Mouse (Mus musculus): Measurements from ENCODE around the gene Nfkb1. TPM values are rescaled to one million over a fixed set of nuclear protein-coding genes. Genes with fewer than 3 reads are reported as not detected.

Nfkb1 gene
- total and polyA plus RNA-seq, 3 experiments, result 271 to 369 (median 346) TPM

GRCm38 (mm10) chr3:135740711-135741110 is 49.4 kb upstream of the Nfkb1 start:
- in situ Hi-C loops (cut with MboI; ENCODE audit: low pct_ligation_motif_present, low pct_unique_long_range_greater_than_20kb, low sequenced_read_pairs) (no loop called here), dilution Hi-C loops (cut with MboI; ENCODE audit: extremely low pct_ligation_motif_present, extremely low pct_unique_long_range_greater_than_20kb, low sequenced_read_pairs) (no loop called here)
- Histone ChIP-seq H3K4me2 (ENCODE audit: insufficient read depth, low read depth, poor library complexity, severe bottlenecking) (no peak overlapping the region), H3K79me2 (replicated peaks; ENCODE audit: control insufficient read depth, extremely low read depth, insufficient read depth, poor library complexity, severe bottlenecking) (no peaks in the 10 kb centered on the region), H3K4me3 (replicated peaks in 1 of 3; ENCODE audit: low read depth in 2 of 3, low read length in 2 of 3, poor library complexity in 1 of 3) (no peak overlapping the region), H3K27me3 (replicated peaks) (peaks cover 10% of the 10 kb centered on the region), H3K9ac (ENCODE audit: insufficient read depth, low read depth) (no peak overlapping the region), H3K9me3 (replicated peaks; ENCODE audit: low read length) (no peaks in the 10 kb centered on the region), H3K4me1 (ENCODE audit: control insufficient read depth in 1 of 2, insufficient read depth in 2 of 2) (0 out of 4 replicates have a peak, but pooled peaks cover 0 to 2% of the 10 kb centered on the region in 2 experiments), H3K27ac (ENCODE audit: insufficient read depth, low read depth) (no peak overlapping the region), H3K36me3 (replicated peaks in 1 of 2; ENCODE audit: control insufficient read depth in 1 of 2, insufficient read depth in 1 of 2, low read length in 1 of 2) (no peaks in the 10 kb centered on the region)
- TF ChIP-seq MYC (IDR thresholded peaks at IDR 0.05; ENCODE audit: low read depth, low read length), result no peak
- no peak for TF ChIP-seq RCOR1 (conservative IDR thresholded peaks at IDR 0.05; ENCODE audit: low read depth, low read length)
- TF ChIP-seq ZC3H11A (IDR thresholded peaks at IDR 0.05; ENCODE audit: low read depth, low read length), result no peak
- no peak for TF ChIP-seq ETS1 (conservative IDR thresholded peaks at IDR 0.05; ENCODE audit: low read depth, low read length)
- no peak for TF ChIP-seq GABPA (IDR thresholded peaks at IDR 0.05; ENCODE audit: insufficient replicate concordance, low read depth, low read length)
- no peak for TF ChIP-seq CHD1 (IDR thresholded peaks at IDR 0.05; ENCODE audit: low read depth, low read length)
- no peak for TF ChIP-seq POLR2A (IDR thresholded peaks at IDR 0.05; ENCODE audit: low read depth, low read length)
- no peak for TF ChIP-seq CTCF (conservative IDR thresholded peaks at IDR 0.05 in 1 of 2, IDR thresholded peaks at IDR 0.05 in 1 of 2; ENCODE audit: low read depth in 2 of 2, low read length in 2 of 2)
- TF ChIP-seq MAFK (IDR thresholded peaks at IDR 0.05; ENCODE audit: insufficient replicate concordance, low read length), result no peak
- no peak for TF ChIP-seq PAX5 (IDR thresholded peaks at IDR 0.05; ENCODE audit: low read length)
- no peak for TF ChIP-seq MAX (IDR thresholded peaks at IDR 0.05; ENCODE audit: low read length)
- TF ChIP-seq MXI1 (IDR thresholded peaks at IDR 0.05; ENCODE audit: low read depth, low read length), result no peak
- no peak for TF ChIP-seq NRF1 (IDR thresholded peaks at IDR 0.05; ENCODE audit: low read depth, low read length)
- TF ChIP-seq IRF4 (IDR thresholded peaks at IDR 0.05; ENCODE audit: low read depth, low read length), result no peak
- no peak for TF ChIP-seq CHD2 (IDR thresholded peaks at IDR 0.05; ENCODE audit: low read length)
- no peak for TF ChIP-seq EP300 (IDR thresholded peaks at IDR 0.05; ENCODE audit: low read length)
- TF ChIP-seq MAZ (IDR thresholded peaks at IDR 0.05; ENCODE audit: low read depth, low read length), result no peak
- no peak for TF ChIP-seq RAD21 (IDR thresholded peaks at IDR 0.05; ENCODE audit: low read depth, low read length)
- no peak for TF ChIP-seq SIN3A (IDR thresholded peaks at IDR 0.05; ENCODE audit: low read length)
- no peak for DNase-seq (ENCODE audit: extremely low read depth)

GRCm38 (mm10) chr3:135734736-135735135 is 43.4 kb upstream of the Nfkb1 start:
- Histone ChIP-seq H3K4me2 (ENCODE audit: insufficient read depth, low read depth, poor library complexity, severe bottlenecking) (no peak overlapping the region), H3K4me3 (replicated peaks in 1 of 3; ENCODE audit: low read depth in 2 of 3, low read length in 2 of 3, poor library complexity in 1 of 3) (no peak overlapping the region), H3K27me3 (replicated peaks) (peaks cover 4% of the 10 kb centered on the region), H3K27ac (ENCODE audit: insufficient read depth, low read depth) (no peak overlapping the region), H3K4me1 (ENCODE audit: control insufficient read depth in 1 of 2, insufficient read depth in 2 of 2) (peaks cover 5% of the 10 kb centered on the region in 2 experiments; a peak in 3 of 4 replicates), H3K9me3 (replicated peaks; ENCODE audit: low read length) (no peaks in the 10 kb centered on the region), H3K9ac (ENCODE audit: insufficient read depth, low read depth) (no peak overlapping the region), H3K36me3 (replicated peaks in 1 of 2; ENCODE audit: control insufficient read depth in 1 of 2, insufficient read depth in 1 of 2, low read length in 1 of 2) (no peaks in the 10 kb centered on the region), H3K79me2 (replicated peaks; ENCODE audit: control insufficient read depth, extremely low read depth, insufficient read depth, poor library complexity, severe bottlenecking) (no peaks in the 10 kb centered on the region)
- TF ChIP-seq ZC3H11A (IDR thresholded peaks at IDR 0.05; ENCODE audit: low read depth, low read length), result no peak
- no peak for TF ChIP-seq EP300 (IDR thresholded peaks at IDR 0.05; ENCODE audit: low read length)
- no peak for TF ChIP-seq ZKSCAN1 (IDR thresholded peaks at IDR 0.05; ENCODE audit: borderline replicate concordance, low read depth, low read length)
- TF ChIP-seq PAX5 (IDR thresholded peaks at IDR 0.05; ENCODE audit: low read length), result no peak
- dilution Hi-C loops (cut with MboI; ENCODE audit: extremely low pct_ligation_motif_present, extremely low pct_unique_long_range_greater_than_20kb, low sequenced_read_pairs), result no loop called here
- no peak for DNase-seq (ENCODE audit: extremely low read depth)
- in situ Hi-C loops (cut with MboI; ENCODE audit: low pct_ligation_motif_present, low pct_unique_long_range_greater_than_20kb, low sequenced_read_pairs), result no loop called here

Data from CH12.LX (cell line).